Mouse (Mus musculus): Measurements from ENCODE around the gene Trim29. TPM values are rescaled to one million over a fixed set of nuclear protein-coding genes. Genes with fewer than 3 reads are reported as not detected.

Trim29 gene
- total RNA-seq (2021): under 1 TPM; 0.37 to 0.40 TPM

DNA sequence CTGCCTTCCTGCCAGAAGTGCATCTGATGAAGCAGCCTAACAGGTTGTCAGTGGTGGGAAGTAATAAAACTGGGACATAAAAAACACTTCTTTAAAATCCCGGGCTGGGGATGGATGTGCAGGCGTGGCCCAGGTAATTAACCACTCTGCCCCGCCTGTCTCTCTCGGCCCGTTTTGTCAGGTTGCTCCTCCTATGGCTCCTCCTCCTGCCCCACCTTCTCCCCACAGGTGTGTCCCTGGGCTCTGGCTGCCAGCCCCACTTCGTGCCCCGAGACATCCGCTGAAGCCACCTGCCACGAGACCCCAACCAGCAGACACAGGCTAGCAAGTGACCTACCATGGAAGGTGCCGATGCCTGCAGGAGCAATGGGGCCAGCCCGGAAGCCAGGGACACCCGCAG lies at the start of gene Trim29:
Gene Trim29 (plus strand): TSS at position 311 of the 400 bp plus-strand sequence.
- DNase-seq: no peak

DNA sequence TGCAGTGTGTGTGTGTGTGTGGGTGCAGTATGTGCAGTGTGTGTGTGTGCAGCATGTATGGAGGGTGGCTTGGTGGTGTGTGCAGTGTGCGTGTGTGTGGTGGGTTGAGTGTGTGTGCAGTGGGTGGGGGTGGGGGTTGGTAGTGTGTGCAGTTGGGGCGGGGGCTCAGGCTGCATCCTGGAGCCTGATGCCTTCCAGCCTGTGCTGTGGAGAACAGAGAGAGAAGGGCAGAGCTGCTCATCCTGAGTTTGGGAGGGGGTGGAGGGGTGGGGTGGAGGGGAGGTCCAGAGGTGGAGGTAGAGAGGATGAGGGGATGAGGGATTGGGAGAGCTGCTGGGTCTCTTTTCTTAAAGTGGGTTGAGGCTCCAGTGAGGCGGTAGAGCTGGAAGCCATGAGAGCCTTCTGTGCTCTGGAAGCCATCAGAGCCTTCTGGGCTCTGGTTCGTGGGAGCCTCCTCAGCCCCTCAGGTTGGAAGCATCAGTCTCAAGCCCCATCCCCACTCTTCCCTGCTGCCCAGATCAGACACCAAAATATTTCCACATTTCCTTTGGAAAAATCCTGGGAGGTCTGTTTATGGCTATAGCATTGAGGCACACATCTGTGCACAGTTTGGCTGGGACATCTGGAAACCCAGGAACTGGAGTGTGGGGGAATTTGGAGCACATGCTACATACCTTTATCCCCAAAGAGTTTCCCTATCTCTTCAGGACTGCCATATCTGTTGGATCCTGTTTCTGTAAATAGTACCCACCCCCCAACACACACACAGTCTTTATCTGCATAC lies 49.3 kb upstream of the Trim29 start:
- DNase-seq: no peak

DNA sequence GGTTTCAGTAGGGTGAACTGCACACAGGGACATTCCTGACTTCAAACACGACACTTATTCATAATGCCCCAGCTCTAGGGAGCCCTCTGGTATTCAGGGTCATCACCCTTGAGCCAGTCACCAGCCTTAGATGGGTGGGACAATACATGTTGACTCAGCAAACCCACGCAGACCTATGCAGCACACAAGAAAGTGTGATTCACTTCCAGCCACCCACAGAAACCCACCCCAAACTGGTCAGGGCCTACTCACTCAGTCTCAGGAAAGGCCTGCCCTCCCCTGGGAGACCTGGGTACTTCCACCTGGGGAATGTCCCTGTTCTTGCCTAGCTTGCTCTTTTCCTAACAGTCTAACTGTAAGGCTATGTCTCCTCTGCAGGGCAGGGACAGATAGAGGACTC lies 48.7 kb upstream of the Trim29 start:
- DNase-seq: no peak

DNA sequence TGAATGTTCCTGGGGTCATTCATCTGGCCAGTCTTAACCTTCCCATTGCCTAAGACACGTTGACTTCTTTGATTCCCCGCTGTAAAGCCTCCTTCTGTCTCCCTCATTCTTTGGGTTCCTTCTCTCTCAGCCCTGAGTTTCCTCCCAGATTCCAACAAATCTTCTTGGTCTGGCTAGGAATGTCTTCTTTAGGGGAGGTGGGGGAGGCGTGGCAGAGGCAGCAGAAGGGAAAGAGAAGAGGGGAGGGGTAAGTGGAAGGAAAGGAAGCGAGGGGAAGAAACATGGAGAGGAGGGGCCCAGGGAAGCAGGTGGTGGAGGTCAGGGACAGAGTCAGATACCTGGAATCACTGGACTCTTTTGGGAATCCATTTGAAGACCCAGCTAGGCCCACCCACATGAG lies 48.3 kb upstream of the Trim29 start:
- no peak for DNase-seq

DNA sequence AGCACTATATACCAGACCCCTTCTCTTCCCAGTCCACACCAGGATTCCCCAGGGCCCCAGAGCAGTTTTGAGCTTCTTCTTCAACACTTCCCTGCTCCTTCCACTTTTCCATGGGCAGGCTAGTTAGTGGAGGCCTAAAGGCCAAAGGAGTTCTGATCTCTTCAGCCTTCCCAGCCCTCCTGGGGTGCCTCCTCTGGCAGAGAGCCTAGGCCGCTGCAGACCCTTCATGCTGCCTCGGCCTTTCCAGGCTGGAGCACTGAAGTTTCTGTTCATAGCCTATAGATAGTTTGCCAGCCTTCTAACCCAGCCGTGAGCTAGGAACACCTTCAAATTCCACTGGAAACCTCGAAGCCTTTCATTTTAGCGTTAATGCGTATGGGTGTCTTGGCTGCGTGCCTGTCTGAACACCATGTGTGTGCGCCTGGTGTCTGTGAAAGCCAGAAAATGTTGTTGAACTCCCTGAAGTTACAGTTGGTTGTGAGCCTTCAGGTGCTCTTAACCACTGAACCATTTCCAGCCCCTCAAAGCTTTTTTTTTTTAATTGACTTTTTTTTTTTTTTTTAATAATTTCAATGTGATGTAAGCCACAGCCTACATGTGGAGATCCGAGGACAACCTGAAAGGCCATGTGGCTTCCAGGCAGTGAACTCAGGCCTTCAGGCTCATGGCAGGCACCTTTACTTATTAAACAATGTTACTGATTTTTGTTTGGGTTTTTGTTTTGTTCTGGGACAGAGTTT lies 47.7 kb upstream of the Trim29 start:
- no peak for DNase-seq

DNA sequence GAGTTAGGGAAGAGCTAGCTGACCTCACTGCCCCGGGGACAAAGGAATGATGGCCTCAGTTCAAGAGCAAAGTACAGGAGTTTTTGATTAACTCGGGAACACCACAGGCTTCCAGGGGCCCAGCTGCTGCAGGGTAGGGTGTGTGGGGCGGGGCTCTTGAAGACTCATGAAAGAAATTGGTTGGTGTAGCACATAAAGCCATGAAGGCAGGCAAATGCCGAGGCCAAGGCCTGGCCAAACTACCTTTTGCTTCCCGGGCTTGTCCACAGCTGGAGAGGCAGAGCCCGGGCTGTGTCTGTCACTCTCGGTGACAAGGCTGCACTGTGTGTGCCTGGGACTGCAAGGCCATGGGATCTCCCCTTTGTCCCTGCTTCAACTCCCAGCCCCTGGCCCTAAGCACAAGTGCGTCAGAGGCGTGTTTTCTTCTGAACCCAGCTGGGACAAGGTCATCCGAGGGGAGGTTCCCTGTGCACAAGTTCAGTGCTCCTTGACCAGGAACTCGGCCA lies 46.6 kb upstream of the Trim29 start:
- DNase-seq: no peak

DNA sequence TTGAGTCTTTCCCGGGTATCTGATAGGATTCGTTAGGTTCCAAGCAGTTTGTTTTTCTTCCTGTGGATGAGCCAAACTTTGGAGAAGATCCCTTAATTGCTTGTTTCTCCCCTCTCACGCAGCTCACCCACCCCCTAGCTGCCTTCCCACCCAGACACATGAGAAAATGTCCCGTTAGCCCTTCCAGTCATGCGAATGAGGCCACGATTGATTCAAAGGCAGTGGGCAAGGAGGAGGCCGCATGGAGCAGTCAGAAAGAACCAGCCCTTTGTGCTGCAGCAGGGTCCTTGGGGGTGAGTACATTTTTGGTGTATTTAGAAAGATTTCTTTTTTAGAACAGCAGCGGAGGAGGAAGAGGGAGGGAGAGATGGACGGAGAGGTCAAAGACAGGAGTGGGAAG lies 45.5 kb upstream of the Trim29 start:
- DNase-seq: no peak

DNA sequence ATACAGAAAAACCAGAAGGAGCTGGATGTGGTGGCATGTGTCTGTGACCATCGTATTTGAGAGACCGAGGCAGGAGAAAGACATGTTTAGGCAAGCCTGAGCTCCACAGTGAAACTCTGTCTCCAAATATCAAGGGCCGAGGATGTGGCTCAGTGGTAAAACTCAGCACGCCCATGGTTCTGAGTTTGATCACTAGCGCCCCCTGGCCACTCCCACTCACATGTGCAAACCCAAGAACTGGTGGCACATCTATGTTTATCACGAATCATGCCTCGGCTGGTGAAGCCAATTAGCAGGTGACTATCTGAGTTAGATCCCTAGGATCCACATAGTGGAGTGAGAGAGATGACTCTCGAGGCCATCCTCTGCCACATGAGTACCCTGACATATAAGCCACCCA lies 43.3 kb upstream of the Trim29 start:
- DNase-seq: no peak

DNA sequence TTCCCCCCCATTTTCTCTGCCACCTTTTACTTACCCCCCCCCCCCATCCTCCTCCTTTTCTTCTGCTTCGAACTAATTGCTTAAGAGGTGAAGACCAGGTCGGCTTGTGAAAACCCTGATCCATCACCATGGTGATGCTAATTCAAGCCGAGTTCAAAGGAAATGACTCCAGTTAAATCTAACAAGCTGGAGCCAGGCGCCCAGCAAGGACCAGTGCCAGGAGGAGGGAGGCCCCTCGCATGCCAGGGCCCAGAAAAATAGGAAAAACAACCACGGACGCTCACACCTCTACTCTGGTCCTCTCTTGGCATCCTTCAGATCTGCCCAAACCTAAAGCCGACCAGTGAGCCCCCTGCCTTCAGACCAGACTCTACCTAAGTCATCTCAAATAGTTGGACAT lies 41.5 kb upstream of the Trim29 start:
- DNase-seq: peak in 1 of 2 experiments; percentile 50

DNA sequence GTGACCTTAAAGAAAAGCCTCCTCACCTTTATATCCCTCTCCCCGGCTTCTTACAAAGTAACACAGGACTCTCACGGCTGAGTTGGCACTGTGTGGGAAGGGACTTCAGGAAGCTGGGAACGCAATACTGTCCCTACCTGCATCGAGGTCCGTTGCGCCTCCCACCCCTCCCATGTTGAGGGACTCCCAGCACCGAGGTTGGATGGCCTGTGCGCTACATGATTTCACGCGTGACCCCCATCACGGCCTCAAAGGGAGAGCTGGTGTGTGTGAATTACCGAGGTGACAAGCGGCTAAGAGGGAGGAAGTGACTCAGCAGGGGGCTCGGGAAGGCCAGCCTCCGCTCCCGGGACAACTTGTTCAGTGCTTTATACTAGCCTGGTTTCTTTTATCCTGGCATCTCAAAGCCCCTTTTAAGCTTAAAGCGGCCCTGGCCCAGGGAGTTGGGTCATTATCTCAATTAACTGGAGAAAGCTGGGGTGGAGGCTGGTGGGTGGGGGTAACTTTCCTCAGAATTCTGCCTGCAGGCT lies 39.9 kb upstream of the Trim29 start:
- DNase-seq: peak; percentile 48 to 60

DNA sequence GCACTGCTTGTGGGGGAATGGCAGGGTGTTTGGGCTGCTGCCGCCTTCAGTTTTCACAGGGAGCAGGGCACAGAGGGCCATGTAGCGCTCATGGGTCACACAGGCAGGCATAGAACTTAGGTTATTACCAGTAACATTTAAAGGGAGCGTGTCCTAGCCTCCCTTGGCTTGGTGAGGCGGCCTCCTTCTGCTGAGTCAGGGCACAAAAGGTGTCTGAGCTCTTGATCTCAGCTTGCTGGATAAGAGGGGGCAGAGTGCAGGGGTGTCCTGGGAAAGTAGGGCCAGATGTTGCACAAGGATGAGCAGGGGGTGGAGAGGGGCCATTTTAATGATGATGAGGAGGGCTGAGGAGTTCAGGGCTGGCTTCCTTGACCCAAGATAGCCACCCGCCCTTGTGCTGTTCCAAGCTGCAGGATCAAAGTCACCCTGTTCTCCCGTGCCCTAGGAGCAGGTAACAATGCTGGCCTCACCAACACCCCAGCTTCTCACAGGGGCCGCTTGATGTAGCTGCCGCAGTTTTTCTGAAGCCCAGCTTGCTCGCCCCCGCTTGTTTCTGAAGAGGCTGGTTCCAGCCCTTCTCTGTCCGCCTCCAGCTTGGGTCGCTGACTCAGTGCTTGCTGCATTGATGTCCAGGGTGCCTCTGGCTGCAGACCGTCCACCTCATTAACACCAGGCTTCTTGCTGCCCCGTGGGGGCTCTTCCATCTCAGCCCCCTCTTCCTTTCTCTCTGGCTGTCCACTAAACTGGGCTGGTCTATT lies 38.7 kb upstream of the Trim29 start:
- DNase-seq: no peak

DNA sequence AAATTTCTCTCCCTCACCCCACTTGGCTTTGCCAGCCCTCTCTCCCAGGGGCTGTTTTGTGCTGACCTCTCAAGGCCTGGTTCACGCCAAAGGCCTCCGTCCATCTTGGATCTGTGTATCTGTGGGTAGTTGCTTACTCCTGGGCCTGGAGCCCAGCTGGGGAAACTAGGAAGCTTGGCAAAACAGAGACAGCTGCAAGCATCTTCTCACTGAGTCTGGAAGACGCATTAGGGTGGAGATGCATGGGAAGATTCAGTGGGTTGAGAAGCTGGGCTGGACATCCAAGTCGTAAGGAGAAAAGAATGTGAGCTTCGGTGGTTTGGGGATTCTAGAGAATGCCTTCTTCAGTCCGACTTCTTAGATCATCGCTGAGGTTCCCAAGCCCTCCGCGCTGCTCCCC lies 36.9 kb upstream of the Trim29 start:
- DNase-seq: no peak

DNA sequence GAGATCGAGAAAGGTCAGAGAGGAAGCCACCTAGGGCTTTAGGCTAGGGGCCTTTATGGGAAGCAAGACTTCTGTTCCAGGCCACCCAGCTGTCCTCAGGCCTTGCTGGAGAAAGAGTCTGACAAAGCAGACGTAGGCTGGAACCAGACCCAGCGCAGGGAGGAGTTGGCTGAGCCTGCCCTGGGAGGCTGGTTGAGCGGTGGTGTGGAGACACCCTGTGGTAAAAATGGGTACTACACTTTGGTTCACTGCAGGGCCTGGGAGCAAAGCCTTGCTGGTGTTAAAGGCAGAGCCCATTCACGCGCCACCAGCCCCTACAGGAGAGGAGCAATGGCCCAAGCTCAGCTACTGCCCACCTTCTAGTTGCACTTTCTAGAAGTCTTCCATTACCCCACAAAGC lies 26.4 kb upstream of the Trim29 start:
- peak; percentile 77 to 82 for DNase-seq

DNA sequence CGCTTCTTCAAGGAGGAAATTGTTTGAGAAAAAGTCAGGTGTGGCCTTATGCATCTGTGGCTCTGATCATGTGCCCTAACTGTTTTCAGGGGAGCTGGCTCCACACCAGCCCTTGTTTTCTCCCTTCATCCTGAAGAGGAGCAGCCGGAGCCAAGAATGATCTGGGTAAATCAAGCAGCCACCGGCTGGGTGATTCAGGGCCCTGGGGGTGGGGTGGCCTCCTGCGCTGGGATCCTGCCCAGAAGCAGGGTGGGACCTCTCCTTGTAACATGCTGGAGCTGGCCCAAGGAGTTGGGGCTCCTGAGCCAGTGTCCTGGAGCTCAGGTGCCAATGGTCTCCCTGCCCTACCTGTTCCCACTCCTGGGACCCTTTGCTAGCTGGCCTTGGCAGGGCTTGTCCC lies 25.4 kb upstream of the Trim29 start:
- no peak for DNase-seq

DNA sequence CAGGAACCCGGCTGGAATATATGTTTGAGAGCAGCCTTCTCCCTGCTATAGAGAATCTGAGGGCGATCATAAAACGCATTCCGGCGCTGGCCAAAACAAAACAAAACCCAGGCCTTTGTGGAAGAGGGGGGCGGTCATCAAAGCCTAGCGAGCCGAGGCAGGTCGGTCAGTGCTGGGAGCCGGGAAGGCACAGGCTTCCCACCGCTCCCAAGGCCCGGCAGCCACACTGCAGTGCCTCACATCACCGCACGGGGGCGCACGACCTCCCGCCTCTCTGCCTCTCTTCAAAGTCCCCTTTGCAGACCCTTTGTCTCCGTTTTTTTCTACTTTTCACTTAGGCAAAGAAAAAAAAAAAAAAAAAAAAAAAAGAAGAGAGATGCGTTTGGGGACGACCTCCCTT lies 23.8 kb upstream of the Trim29 start:
- peak; percentile 59 to 77 for DNase-seq

DNA sequence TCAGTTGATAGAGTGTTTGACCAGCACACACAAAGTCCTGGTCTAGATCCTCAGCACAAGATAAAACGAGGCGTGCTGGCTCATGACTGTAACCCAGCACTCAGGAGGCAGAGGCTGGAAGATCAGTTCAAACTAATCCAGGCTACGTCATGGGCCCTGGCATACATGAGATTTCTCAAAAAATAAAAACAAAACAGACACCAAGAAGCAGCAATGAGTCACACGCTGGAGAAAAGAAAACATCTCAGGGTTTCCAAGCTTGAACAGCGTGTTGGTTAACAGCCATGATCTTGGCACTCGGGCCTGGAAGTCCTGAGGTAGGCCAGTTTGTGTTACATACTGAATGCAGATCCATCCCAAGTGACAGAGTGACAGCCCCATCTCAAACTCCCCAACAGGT lies 17.6 kb upstream of the Trim29 start:
- no peak for DNase-seq

DNA sequence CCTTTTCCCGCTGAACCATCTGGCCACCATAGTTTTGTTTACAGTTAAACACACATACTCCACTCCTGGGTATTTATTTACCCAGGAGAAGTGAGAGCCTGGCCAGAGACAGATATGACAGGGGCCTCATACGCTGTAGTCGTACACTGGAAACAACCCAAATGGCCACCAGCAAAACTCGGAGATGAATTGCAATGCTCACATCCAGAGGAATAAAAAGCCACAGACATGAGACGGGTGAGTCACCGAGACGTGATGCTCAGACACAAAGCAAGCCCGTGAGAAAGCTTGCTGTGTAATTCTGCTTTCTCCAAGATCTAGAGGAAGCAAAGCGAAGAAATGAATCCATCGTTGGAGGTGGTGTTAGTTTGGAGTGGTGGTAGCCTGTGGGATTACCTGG lies 10.3 kb upstream of the Trim29 start:
- DNase-seq: no peak

DNA sequence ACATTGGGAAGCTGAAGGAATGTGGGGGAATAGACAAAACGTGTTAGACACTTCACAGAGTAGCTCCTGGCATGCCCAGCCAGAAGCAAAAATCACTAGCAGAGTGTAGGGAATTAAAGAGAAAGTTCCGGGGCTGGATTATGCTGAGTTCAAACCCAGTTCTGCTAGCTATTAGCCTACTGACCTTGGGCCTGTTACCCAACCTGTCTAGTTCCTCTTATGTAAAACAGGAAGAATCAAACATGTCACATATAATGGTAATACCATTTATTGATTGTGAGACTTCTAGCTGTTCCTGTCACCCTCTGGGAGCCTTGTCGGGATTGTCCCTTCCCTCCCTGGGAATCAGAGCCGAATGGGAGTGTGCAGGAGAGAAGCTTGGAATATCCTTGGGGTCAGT lies 7.7 kb upstream of the Trim29 start:
- DNase-seq: no peak

DNA sequence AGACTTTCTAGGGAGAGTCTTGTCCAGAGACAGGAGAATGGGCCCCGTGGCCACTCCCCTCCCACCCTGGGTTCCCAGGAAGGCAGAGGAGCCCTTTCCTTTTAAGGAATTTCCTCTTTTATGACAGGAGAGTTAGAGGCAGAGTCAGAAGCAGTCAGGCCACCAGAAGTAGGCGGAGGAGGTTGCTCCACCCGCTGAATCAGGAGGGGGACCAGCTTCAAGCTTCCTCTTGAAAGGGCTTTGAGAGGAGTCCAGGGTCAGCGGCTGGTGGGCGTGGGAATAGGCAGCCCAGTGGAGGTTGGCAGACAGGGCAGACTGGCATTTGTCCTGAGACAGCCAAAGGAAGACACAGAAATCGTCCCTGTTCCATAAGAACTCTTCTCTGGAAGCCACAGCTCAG lies 4.8 kb upstream of the Trim29 start:
- DNase-seq: no peak

DNA sequence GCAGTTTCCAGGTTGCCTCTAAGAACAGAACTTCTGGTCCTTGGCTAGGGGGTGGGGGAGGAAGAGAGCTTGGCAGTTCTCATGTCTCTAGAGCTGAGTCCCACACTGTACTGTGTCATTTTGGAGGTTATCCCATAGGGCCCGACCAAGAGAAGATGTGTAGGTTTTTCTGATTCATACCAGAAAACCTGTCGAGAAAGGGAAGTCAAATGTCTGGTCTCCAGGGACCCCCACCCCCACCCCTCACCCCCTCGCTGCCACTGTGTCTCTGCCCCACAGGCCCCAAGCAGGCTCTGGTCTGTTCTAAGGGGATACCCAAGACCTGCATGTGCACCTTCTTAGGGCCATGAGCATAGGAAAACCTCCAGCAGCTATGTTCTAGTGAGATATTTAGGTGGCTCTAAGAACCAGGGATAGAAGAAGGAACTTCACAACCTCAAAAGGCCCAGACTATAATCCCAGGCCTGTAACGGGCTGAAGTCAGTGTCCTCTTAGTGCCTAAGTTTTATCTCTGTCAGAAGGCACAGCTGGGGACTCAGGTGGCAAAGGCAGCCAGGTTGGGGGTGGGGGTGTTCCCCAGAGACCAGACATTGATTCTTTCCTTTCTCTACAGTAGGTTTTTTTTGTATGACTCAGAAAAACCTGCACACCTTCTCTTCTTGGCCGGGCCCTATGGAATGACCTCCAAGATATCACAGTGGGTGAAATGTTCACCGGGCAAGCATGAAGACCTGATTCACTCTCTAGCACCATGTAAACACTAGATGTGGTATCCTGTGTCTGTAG lies 1.4 kb upstream of the Trim29 start:
- DNase-seq: no peak

DNA sequence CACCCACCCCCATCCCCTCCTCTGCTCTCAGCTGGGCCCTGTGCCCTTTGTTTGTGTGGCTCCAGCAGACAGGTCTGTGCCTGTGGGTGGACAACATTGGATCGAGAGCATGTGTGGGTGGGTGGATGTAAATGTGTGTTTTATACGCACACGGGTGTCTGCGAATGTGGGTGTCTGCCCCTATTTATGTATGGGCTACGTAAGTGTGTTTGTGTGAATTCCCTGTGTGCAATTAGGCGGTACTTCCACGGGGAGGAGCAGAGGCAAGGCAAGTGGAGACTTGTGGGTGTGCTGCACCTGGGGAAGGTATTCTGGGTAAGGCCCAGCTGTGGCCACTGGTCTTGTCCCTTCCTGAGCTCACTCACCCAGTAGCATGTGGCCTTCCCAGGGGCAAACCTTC lies 1.5 kb downstream of the Trim29 start:
- DNase-seq: no peak

DNA sequence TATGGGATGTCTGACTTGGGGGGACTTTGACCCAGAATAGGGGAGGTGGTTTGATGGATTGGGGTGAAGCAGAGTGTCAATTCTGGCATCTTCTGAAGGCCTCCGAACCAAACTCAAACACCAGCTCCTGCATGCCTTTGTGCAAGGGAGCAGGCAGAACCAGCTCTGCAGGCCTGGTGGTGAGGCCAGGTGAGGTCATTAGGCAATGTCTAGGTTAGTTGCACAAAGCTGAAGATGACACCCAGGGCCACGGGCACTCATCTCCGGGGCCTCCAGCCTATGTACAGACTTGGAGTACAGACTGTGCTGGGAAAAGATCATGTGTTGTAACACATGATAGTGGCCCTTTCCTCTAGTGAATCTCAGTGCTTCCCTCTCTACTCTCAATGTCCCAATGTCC lies 3.2 kb downstream of the Trim29 start:
- DNase-seq: no peak

Data from layer of hippocampus, postnatal 36 days (tissue).